Mouse (Mus musculus) 3T3-L1 (cell line): ENCODE results near the gene Vtcn1.
A peak's percentile ranks its signal among the peaks of the same experiment; 100 is the strongest.
"Not testable (repeated sequence)": the region's sequence is repeated elsewhere in the genome, so short reads cannot be mapped to it uniquely, and the experiment has no call there.

ENCODE experiments used
- DNase-seq: peaks from one replicate; pipeline ENCODE4 v3.0.0-alpha.2; 2015; ENCODE audit warnings: low read depth, low spot score

The Vtcn1 gene

DNA sequence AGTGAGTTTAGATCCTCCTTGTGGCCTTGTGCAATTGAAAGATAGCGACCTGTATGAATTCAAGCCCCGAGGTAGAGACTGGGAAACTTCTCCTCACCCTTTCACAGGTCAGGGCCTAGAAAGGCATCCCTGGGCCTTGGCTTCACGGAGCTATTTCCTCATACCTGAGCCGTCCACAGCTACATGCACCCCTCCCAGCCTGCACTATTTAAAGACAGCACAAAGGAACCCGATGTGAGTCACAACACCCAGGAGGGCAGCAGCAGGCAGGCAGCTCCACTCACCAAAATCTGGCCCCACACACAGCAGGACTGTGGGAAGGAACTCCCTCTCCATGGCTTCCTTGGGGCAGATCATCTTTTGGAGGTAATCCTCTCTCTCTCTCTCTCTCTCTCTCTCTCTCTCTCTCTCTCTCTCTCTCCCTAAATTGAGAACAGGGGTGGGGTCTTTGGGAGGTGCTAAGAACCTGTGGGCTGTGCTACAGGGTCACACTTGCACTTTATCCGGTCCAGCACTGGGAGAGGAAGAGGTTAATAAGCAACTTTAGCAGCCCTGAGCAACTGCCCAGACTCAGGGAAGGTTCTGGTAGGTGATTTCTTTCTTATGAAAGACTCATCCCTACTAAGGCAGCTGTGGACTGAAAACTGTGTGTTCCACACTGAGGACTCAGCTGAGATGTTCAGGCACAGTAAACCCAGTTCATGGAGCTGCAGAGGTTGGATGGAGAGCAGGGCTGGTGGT lies at the start of gene Vtcn1:
TSS of gene Vtcn1 (plus strand) at position 235 of the 741 bp plus-strand sequence.
- DNase-seq = peak; percentile 39

DNA sequence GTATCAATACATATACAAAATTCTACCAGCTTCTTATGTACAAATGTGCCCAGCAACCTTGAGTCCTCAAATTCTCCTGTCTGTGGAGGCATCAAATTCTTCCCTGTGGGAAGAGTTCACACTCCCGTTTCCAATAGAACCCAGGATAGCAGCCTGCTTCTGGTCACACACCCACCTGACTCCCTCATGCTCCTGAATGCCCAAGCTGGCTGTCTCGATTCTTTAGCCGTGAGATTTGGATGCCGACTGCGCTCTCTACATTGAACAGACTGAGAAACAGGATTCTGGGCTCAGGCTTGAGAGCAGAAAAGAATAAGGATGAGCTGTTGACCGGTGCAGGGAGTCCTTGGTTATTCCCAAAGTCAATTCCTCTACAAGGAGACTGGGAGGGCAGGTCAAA lies 48.3 kb upstream of the Vtcn1 start:
- no peak for DNase-seq

GRCm38 (mm10) chr3:100777568-100777967 lies 47.7 kb upstream of the Vtcn1 start:
- DNase-seq = no peak

GRCm38 (mm10) chr3:100786076-100786475 lies 39.2 kb upstream of the Vtcn1 start:
- peak; percentile 80 for DNase-seq

DNA sequence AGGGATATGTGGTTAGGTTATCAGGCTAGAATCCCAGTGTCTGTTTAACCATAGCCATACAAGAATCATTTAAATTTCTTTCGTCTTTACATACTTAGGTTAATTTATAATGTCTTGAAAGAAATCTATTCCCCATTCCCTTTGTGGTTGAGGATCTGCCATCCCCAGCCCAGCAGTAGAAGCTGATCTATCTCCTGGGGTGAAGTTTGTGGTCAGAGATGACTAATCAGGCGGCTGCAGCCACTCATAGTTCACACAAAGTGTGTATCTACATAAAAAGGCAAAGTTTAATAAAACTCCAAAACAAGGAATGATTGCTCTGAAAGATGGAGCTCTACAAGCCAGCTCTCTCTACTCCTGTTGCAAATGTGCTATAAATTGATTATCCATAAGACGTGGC lies 33.6 kb upstream of the Vtcn1 start:
- peak; percentile 84 for DNase-seq

GRCm38 (mm10) chr3:100793345-100793744 lies 31.9 kb upstream of the Vtcn1 start:
- DNase-seq = no peak

- no peak for DNase-seq
Measured at GRCm38 (mm10) chr3:100796571-100796970, 28.7 kb upstream of the Vtcn1 start.

- no peak for DNase-seq
Measured at GRCm38 (mm10) chr3:100797166-100798145, 27.8 kb upstream of the Vtcn1 start.

- no peak for DNase-seq
Measured at GRCm38 (mm10) chr3:100798872-100799422, 26.3 kb upstream of the Vtcn1 start.

GRCm38 (mm10) chr3:100804975-100805374 lies 20.3 kb upstream of the Vtcn1 start:
- no peak for DNase-seq

DNA sequence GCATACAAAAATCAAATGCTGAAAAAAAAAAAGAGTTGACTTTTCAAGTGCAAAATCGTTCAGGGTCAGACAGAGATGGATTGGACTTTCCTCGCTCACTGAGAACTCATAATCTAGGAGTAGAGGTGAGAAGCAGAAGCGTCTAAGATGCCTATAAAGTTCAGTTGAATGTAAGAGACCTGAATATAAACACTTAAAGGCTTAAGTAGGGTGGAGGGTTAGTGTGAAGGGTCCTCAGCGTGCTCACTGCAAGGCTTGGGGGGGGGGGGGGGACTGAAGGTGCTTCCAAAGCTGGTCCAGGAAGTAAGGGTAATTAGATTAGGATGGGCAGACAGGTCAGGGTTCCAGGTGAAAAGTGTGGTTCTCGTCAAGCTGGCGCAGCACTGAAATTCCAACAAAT lies 19.3 kb upstream of the Vtcn1 start:
- no peak for DNase-seq

DNA sequence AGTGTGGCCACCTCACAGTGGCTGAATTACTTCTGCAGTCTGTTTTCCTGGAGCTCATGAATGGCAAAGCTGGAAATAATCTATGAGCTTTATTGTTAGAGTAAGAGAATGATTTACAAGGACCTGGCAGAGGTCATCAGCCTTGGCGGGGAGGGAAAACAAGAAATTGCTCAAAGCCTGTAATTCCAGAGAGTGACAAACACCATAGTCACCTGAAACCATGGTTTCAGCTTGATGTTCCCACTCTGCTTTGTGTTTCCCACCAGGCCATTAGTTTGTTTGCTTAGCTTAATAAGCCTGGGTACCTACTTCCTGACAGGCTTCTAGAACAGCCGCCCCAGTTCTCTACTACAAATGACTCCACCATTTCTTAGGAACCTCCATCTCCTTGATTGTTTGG lies 14.8 kb upstream of the Vtcn1 start:
- DNase-seq = no peak

- DNase-seq = no peak
Measured at GRCm38 (mm10) chr3:100811836-100812235, 13.4 kb upstream of the Vtcn1 start.

DNA sequence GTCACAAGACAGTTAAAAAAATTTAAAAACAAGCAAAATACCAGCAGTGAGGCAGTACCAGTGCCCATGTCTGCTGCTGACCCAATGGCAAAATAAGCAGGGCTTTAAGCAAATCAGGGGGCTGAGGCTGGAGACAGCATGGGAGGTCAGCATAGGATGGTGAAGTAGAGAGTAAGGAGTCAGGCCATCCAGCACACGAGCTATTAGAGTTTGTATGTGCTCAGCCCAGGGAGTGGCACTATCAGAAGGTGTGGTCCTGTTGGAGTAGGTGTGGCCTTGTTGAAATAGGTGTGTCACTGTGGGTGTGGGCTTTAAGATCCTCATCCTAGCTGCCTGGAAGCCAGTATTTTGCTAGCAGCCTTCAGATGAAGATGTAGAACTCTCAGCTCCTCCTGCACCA lies 9.8 kb upstream of the Vtcn1 start:
- not testable (repeated sequence) for DNase-seq

DNA sequence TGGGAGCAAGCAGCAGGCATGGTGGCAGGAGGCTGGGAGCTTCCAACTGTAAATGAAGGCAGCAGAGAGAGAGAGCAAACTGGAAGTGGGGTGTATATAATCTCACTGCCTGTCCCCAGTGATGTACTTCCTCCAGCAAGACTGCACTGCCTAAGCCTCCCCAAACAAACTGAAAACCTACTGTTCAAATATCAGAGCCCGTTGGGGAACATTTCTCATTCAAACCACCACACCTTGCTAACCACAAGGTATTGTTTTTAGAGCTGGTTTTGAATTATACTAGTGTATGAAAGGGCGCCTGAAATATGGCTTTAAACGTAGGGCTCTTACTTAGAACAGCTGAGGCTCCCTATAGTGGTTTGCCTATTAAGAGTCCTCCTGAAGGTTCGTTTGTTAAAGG lies 6.5 kb upstream of the Vtcn1 start:
- no peak for DNase-seq

GRCm38 (mm10) chr3:100819571-100819970 lies 5.7 kb upstream of the Vtcn1 start:
- no peak for DNase-seq

GRCm38 (mm10) chr3:100820852-100821251 lies 4.4 kb upstream of the Vtcn1 start:
- DNase-seq = no peak

DNA sequence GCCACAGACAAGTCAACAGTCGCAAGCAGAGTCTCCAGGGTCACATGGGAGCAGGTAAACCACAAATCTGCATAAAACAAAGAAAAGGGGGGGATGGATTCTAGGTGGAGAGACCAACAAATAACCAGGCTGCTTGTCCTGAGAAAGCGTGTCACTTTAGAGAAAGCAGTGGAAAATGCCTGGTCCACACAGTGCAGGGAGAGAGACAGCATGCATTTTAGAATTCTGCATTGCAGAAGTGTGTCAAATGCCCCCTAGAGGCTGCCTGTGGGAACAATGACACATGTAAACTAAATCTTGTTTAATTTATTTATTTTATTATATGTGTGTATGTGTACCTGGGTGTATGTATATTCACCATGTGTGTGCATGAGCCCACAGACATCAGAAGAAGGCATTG lies 4.0 kb upstream of the Vtcn1 start:
- DNase-seq = peak; percentile 50

- no peak for DNase-seq
Measured at GRCm38 (mm10) chr3:100843784-100844183, 18.5 kb downstream of the Vtcn1 start.

GRCm38 (mm10) chr3:100844366-100844765 lies 19.1 kb downstream of the Vtcn1 start:
- no peak for DNase-seq

GRCm38 (mm10) chr3:100848348-100848747 lies 23.1 kb downstream of the Vtcn1 start:
- peak; percentile 27 for DNase-seq

GRCm38 (mm10) chr3:100850468-100850867 lies 25.2 kb downstream of the Vtcn1 start:
- no peak for DNase-seq
